Mouse (Mus musculus) cerebellum, postnatal 25 days (tissue): ENCODE data around the gene Rab6a.

Source experiments
- DNase-seq, 2 experiments: peaks; one replicate each; pipeline ENCODE4 v3.0.0; 2021; ENCODE audit warnings: mixed read lengths in 2 of 2

Gene Rab6a

DNA sequence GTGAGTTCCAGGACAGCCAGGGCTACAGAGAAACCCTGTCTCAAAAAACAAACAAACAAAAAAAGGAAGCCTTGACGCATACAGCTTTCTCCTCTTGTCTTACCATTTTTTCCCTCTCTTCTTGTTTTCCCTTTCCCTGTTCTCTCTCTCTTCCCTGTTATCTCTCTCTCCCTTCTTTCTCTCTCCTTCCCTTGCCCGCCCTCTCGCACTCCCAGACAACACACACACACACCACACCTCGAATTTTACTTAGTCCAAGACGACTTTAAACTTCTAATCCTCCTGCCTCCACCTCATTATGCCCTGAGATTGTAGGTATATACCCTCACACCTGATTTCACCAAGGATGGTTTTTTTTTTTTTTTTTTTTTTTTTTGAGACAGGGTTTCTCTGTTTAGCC lies 76.9 kb downstream of the Rab6a start:
- no peak for DNase-seq

GRCm38 (mm10) chr7:100684538-100684937 lies 77.3 kb downstream of the Rab6a start:
- peak; percentile 37 to 68 for DNase-seq

GRCm38 (mm10) chr7:100685061-100686030 lies 78.1 kb downstream of the Rab6a start:
- peak; percentile 85 to 91 for DNase-seq

GRCm38 (mm10) chr7:100688471-100688870 lies 81.3 kb downstream of the Rab6a start:
- no peak for DNase-seq
